Mouse (Mus musculus): Measurements from ENCODE around the gene Sorl1.

GRCm38 (mm10) chr9:42043934-42044333 lies 80.2 kb downstream of the Sorl1 start:
- TF ChIP-seq POLR2A (IDR thresholded peaks at IDR 0.05; ENCODE audit: extremely low read depth, insufficient read depth, low read length) (no peak), CTCF (IDR thresholded peaks at IDR 0.05; ENCODE audit: extremely low read depth, insufficient read depth, low read length) (no peak)
